Mouse (Mus musculus) bone marrow macrophage, adult 2 months (primary cell): ENCODE results near the gene 2210011C24Rik.

Source experiments
- CTCF ChIP-seq: IDR thresholded peaks from 2 replicates; pipeline ENCODE4 v1.5.1; 2012; ENCODE audit warnings: low read depth, mild to moderate bottlenecking, low read length, moderate library complexity
- POLR2A ChIP-seq: IDR thresholded peaks from 2 replicates; pipeline ENCODE4 v1.6.1; 2012; ENCODE audit warnings: mild to moderate bottlenecking, low read depth, low read length, borderline replicate concordance

DNA sequence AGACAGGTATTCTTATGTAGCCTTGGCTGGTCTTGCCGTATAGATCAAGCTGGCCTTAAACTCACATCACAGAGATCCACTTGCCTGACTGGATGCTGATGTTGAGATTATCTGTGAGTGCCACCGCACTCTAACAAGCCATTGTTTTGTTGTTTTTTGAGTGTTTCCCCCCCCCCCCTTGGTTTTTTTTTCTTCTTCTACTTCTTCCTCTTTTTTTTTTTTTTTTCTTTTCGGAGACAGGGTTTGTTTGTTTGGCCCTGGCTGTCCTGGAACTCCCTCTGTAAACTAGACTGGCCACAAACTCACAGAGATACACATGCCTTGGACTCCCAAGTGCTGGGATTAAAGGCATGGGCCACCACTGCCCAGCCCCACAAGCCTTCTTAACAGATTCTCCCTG, 17.9 kb downstream of the 2210011C24Rik start:
- TF ChIP-seq CTCF (no peak), POLR2A (no peak)
